Mouse (Mus musculus) ovary, postnatal 14 days (tissue): Measurements from ENCODE around the gene Gm28051.

Source experiments
- DNase-seq: peaks from one replicate; pipeline ENCODE4 v3.0.0; 2022; ENCODE audit warnings: low spot score

Gene Gm28051

DNA sequence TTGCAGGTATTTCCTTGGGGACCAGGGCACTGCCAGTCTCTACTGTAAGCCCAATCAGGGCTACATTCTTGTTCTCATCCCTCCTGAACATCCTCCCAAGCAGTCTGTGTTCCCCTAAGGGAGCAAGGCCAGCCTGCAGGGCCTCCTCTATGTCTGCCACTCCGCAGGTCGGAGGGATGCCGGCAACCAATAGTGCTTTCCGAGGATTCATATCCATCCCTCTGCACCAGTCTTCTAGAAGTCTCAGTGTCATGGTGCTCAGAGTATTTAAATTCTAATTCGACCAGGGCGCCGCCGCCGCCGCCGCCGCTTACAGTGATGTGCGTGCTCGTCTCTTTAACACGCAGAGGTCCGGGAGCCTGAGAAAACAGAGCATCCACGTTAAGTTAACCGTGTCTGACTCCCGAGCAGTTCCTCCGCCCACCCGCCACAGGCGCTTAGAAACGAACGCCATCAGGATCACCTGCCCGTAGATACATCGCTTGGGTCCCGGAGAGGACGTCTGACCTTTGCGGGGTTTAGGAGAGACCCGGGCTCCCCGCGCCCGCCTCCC is 14.5 kb downstream of the Gm28051 start:
- DNase-seq = no peak

GRCm38 (mm10) chr12:102742056-102742455 is 15.5 kb downstream of the Gm28051 start:
- no peak for DNase-seq

DNA sequence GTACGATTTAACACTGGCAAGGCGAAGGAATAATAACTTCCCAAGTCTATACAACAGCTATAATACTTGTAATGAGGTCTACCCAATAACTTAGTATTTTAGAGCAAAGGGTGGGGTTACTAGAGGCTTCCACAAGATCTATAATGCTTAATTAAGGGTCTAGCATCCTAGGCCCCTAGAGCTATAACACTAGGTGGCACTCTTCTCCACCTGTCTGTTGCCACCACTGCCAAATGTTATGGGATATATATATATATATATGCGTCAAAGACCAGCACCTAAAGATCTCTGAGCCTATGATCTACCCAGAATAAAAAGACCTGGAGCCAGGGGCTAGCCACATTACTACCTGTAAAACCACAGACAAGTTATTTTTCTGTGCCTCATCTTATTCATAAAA is 17.3 kb downstream of the Gm28051 start:
- DNase-seq = no peak

GRCm38 (mm10) chr12:102739096-102739495 is 18.5 kb downstream of the Gm28051 start:
- DNase-seq = no peak

DNA sequence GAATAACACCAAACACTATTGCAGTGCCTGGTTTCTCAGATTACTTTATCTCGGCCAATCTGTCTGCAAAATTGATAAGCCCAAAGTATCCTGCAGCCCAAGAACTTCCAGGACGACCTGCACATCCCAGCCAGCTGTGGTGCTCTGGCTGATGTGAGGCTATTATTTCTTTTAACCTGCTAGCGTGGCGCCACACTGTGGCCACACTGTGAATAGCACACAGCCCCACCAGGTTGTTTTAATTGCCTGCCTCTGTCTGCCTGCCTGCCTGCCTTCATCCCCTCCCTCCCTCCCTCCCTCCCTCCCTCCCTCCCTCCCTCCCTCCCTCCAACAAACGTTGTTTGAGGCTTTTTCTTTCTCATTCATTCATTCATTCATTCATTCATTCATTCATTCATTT is 24.2 kb downstream of the Gm28051 start:
- DNase-seq = no peak

- DNase-seq = no peak
Observed at GRCm38 (mm10) chr12:102730798-102731619, 26.6 kb downstream of the Gm28051 start.

GRCm38 (mm10) chr12:102729855-102730797 is 27.4 kb downstream of the Gm28051 start:
- DNase-seq = peak; percentile 44

- DNase-seq = no peak
Observed at GRCm38 (mm10) chr12:102725761-102726175, 31.8 kb downstream of the Gm28051 start.

DNA sequence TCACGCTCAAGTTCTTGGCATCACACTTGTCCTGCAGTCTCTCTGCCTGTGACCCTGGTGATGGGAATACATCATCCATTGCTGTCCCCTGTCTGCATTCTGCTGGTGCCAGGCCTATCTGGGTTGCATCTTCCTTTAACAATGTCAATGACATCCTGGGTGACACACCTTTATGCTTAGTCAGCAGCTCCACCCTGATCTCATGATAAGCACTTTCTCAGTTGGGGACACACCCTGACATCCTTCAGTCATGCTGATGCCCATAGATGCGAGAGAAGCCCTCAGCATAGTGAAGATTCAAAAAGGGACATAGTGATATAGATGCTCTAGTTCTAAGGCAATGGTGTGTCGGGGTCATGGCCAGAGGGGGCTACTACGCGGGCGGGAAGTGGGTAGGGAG is 32.4 kb downstream of the Gm28051 start:
- DNase-seq = no peak

DNA sequence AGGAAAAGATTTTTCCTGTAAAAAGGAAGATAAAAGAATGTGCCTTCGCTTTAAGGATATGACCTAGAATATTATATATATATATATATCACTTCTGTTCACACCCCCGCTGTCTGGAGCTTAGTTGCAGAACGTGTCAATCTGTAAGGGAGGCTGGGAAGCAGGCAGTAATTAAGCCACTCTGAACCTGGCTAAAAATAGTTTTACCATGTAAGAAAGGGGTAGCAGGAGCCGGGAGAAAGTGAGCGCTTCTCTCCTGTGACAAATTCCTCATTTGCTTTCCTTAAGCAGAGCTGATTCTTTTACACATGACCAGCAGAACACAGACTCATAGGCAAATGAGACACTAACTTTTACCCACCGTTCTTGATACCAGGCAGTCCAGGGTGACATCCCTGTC is 33.7 kb downstream of the Gm28051 start:
- no peak for DNase-seq

GRCm38 (mm10) chr12:102722966-102723365 is 34.6 kb downstream of the Gm28051 start:
- DNase-seq = no peak

DNA sequence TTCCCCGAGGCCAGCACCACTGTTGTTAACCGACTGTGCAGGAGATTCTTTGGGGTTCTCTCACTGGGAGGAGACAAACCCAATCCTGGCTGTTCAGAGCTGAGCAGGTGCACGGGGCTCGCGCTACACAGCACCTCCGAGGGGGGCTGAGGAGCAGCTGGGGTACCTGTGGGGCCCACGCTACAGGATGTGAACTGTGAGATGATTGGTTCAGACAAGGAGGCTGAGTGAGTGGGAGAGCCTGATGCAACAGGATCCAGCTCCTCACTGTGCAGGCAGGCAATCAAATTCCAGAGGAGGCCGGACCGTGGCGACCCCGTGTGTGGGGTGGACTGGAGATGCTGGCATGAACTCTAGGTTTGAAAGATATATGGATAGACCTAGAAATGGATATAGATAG is 35.1 kb downstream of the Gm28051 start:
- DNase-seq = no peak

GRCm38 (mm10) chr12:102719552-102720315 is 37.8 kb downstream of the Gm28051 start:
- no peak for DNase-seq

DNA sequence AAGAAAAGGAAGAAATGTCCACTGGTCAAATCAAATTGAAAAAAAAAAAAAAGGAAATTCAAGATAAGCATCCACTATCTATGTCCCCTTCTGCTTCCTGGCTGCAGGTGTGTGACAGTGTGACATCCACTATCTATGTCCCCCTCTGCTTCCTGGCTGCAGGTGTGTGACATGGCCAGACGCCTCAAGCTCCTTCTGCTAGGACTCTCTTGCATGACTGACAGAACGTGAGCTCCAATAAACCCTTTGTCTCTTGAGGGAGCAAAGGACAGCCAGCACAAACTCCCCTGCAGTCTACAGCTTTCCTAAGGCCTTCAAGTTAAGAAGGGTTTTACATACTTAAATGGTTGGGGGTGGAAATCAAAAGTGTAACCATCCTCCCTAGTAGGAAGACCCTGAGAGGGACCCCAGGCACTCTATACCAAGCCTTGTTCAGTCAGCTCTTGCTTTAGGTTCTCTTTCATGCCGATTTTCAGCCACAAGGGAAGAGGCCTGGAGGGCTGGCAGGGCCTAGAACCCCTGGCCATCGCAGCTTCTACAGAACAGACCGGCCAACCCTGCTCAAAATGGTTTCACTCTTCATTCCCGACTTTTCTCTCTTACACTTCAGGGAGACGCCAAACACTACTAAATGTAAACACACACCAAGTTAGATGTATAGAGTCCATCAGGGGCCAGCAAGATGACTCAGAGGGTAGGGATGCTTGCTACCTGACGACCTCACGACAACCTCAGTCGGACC is 42.7 kb downstream of the Gm28051 start:
- no peak for DNase-seq

GRCm38 (mm10) chr12:102714116-102714515 is 43.4 kb downstream of the Gm28051 start:
- DNase-seq = no peak

DNA sequence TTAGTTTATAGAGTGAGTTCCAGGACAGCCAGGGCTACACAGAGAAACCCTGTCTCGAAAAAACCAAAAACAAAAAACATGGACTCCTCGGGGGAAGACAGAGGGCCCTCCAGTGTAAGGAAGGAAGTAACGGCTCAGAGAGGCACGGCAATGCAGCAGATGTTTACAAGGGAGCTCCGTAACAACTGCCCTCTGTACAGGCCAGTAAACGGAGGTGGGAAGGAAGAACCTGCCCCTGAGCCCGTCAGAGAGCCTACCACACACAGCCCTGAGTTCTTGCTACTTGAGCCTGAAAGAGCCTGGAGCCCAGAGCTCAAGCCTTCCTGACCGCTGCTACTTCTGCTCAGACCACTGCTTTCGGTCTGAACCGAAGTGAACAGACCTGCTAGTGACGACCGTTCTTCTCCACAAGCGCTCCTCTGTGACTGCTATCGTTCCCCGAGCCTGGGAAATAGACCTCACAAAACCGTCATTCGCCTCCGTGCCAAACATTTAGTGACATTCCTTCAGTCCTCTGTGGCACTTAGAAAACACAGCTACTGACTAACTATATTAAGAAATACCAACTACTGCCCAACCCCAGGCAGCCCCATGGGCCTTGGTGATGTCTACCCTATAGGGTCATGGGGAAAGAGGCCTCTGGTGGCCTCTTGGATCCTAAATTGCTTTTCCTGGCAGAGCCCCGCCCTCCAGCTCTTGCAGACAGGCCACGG is 44.3 kb downstream of the Gm28051 start:
- DNase-seq = no peak

DNA sequence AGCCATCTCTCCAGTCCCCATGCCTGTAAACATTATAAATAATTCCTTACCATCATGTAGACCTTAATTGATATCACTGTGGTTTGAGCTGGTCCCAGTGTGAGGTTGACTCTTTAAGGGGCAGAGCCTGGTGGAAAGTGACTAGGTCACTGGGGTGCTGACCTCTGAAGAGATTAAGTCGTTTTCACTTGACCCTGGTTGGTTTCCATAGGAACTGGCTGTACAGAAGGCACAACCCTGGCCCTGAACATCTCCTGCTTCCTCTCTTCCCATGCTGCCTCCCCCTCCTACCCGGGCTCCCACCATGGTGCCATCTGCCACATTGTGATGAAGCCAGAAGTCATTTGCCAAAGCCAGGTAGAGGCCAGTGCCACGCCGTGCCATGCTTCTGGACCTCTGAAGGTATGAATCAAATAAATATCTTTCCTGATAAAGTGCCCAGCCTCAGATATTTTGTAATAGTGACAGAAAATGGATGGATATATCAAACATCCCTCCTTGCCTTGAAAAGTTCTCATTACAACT is 46.7 kb downstream of the Gm28051 start:
- DNase-seq = no peak

DNA sequence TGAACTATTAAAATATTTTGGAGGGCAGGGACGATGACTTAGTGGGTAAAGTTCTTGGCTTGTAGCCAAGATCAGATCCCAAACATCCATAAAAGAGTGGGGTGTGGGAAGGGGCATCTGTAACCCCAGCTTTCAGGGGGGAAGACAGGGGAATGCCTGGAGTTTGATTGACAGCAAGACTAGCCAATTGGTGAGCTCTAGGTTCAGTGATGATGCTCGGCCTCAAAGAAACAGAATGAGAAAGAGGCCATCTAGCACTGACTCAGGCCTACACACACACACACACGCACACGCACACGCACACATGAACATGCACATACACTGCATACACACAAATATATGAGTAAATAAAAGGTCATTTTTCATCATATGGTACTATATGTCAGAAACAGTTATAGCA is 47.7 kb downstream of the Gm28051 start:
- DNase-seq = no peak

DNA sequence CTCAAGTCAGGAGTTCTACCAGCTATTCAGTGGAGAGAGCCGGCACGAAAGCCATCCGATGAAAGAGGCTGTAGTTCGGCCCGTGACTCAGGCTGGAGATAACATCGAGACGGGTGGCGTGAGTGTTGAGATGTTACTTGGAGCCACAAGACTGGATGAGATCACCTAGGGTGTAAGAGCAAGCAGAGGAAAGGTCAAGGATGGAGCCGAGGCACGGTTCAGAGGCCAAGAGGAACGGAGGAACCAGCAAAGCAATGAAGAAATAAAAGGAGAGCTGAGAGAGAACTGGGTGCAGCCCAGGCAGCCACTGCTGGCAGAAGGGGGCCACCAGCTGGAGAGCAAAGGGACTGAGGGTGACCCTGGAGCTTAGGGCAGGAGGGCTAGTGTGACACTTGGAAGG is 49.3 kb downstream of the Gm28051 start:
- DNase-seq = no peak

DNA sequence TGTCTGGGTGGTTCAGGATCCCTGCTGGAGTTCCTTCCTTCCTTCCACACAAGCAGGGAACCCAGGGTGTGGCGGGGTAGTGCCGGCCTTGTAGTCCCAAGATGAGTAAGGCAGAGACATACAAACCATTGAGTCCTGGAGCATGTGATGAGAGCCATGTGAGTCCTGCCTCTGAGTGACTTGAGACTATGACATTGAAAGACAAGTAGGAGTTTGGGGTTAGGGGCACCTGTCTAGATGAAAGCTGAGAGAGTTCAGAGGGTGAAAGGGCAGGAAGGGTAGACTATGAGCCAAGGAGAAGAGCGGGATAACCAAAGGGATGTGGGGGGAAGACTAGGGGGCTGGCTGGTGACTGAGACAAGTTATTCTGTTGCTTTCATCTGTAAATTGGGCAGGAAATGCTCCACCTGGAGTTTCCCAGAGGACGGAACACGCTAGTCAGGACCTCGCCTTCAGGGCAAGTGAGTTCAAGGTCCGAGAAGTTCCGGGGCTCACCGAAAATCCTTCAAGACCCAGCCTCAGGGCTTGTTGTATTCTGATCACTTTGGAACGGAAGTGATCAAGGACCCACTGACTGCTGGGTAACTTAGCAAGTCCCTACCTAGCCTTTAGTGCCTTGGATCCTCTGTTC is 50.6 kb downstream of the Gm28051 start:
- DNase-seq = no peak
